Mouse (Mus musculus) CD4-positive helper T cell, adult 2 months (primary cell): ENCODE results near the gene Spata13.

Source experiments
- DNase-seq: peaks from one replicate; pipeline ENCODE4 v3.0.0-alpha.2; 2012; ENCODE audit warnings: low read depth, missing footprints, low spot score

The Spata13 gene

DNA sequence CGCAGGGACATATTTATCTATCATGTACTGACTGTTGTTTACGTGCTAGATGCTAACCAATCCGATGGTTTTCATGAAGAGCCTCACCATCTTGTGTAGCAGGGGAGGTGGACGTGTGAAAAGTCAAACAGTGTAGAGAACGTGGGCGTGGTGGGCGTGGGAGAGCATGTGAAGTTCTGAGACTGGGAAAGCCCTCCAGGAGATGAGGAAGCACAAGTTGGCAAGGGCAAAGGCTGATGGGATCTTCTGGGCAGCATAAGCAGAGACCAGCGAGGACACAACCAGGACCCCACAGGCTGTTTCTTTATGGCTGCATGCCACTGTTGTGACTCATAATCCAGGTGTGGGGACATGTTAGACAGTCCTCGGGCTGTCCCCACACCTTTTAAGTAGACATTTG, 5.4 kb downstream of the Spata13 start:
- no peak for DNase-seq

DNA sequence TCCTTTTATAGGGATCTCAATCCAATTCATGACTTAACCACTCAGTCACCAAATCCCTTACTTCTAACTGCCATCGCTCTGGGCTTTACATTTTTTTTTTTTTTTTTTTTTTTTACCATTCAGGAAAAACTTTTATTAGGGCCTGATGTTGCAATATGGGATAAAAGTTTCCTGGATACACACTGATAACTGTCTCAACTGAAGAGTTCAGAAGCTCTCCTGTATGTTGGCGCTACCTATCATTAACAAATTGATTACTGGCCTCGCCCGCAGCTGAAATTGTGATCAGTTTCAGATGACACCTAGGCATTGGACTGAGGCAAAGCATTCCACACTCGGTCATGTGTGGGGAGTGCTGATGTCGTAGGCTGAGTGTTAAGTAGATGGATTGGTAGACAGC, 7.3 kb downstream of the Spata13 start:
- DNase-seq: no peak

DNA sequence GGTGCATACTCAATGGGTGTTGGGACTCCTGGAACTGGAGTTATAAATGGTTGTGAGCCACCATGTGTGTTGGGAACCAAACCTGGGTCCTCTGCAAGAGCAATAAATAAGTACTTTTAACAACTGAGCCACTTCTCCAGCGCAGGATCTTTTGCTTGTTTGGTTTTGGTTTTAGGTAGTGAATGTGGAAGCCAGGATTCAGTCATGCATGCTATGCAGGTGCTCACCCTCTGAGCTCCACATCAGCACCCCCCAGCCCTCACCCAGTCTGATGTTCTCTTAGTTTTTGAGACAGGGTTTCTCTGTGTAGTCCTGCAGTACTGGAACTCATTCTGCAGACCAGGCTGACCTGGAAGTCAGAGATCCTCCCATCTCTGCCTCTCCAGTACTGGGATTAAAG, 8.3 kb downstream of the Spata13 start:
- no peak for DNase-seq

DNA sequence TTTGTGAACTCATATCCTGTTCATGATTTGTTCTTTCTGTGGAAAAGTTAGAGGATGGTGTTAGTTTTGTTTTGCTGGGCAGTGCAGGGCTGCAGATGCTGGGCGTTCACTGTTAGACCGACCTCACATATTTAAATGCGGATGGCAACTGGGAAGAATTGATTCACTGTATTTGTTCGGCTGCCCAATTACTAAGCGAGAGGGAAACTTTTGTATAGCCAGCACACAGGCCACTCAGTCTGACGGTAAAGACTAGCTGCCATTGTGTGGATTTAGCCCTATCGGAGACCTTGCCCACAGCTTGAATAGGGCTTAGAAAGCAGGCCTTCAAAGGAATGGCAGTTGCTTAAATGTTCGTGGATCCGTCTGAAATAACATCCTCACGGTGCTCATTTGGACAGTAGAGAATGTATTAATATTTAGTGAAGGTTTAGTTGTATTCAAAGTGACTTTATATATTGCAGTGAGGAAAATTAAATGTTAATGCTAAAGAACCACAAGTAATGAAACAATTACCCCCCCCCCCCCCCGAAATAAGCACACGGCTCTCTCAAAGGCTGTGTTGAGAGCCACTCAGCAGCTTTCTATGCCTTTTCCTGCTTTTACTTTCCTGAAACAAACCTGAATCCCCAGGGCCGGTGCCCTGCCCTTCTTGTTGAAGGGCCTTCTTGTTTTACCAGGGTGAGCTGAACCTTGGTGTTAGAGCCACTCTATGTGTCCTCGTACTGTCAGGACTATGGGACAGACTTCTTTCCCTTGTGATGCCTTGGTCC, 9.5 kb downstream of the Spata13 start:
- DNase-seq: no peak

DNA sequence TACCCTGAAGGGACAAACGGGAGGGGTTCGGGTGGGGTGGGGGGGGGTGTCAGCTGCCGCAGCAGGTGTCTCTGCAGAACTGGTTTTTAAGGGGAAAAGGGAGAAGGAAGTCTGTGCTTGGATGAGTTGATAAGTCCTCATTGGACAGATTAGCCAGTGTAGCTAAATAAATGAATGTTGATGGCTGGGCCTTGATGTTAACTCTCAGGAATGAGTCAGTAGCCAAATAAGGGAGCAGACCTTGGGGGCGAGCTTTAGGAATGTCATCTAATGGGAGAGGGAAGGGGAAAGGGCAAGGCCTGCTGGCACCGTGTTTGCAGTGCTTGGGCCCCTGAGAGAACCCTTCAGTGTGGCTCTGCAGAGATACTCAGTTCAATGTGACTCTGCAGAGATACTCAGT, 12.6 kb downstream of the Spata13 start:
- DNase-seq: no peak

DNA sequence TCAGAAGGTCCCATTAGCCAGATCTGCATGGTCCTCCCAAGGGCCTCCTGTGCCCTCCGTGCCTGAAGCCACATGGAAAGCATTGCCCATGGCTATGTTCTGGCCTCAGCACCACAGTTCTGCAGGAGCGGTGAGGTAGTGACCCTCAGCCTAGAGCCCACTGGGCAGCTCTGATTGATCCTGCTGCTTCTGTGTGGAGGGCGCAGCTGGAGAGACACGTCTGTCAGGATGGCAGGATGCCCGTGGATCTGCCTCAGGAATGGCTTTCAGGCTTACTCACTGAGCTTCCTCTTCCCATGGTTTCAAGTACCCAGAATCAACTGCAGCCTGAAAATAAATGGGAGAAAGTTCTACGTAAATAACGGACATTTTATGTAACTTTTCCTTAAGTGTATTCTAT, 14.1 kb downstream of the Spata13 start:
- DNase-seq: no peak

DNA sequence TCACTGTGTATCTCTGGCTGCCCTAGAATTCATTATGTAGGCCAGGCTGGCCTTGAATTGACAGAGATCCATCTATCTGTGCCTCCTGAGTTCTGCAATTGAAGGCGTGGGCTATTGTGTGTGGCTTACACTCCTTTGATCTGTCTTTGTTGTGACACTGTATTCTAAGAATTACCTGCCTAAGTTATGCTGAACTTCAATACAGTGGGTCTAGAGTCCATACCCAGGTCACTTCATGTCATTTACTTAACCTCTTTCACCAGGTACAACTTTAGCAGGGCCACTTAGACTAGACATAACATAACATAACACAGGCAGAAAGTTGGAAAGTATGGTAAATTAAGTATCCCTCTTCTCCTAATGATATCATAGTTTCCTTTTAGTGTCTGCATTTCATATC, 15.2 kb downstream of the Spata13 start:
- DNase-seq: no peak

DNA sequence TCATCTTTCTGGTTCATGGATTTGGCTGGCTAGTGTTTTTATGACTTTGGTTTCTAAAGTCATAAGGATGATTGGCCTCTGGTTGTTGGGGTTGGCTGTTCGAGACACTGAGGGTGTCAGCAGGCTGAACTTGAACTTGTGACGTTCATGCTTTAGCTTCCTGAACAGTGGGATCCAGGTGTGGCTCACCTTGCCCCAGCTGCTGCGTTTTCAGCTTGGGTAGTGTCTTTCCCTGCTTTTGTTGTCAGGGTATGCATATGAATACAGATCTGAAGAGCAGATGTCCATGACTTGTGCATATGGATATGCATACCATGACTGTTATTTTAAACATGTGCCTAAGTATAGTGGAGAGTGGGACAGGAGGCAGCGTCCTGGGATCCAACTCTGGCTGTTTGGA, 19.4 kb downstream of the Spata13 start:
- DNase-seq: no peak

DNA sequence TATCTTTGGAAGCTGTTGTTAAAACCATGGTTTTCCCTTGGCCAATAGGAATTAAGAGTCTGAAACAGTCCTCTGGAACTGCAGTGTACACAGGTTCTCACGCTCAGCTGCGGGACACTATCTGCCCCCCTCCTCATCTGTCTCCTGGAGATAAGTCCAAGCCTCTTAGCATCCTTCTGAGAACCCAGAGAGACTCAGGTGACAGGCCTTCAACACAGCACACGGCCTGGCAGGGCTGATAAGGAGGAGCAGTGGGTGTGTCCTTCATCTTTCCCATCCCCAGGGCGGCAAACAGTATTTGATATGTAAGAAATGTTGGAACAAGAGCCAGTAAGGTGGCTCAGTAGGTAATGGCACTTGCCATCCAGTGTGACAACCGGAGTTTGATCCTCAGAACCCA, 20.2 kb downstream of the Spata13 start:
- no peak for DNase-seq

DNA sequence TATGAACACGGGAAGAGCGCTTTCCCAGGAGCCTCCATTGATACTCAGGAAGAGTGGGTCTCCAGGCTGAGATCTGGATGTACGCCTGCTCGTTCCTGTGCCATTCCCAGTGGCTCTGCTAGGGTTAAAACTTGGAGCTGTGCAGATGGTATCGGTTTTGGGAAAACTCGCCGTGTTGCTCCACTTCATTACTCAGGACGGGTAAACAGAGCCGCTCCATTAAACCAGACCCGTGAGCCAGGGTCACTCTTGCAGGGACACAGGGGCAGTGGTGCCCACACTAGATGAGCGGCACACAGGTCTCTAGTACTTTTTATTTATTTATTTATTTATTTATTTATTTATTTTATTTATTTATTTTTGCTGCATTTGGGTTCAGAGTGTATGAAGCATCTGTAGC, 20.9 kb downstream of the Spata13 start:
- DNase-seq: no peak

DNA sequence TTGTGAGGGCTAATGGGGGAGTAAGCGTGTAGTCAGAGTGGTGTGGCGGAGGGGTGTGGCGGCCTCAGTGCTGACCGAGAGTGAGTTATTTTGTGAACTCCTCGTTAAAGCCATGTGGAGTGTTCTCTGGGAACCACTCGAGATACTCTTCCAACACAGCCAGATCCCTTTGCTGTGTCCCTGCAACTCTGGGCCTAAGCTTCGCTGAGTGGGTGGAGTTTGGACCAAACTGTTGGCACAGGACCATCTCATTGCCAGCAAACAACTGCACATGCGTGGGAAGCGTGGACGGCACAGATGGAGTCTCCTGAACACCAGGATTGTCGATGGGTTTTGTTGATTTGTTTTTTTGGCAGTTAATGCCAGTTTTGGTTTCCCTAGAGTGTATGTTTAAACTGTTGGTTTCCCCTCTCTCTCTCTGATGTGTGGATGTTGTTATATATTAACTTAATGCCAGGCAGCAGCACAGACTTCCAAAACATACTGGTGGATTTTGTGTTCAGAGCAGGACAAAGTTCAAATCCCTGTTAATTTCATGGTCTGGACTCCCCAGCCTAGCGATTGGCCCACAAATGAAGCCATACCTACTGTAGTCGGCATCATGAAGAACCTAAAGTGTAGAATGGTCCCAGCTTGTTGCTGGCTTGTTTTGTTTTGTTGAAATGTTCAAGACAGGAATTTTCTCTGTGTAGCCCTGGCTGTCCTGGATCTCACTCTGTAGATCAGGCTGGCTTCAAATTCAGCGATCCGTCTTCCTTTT, 22.3 kb downstream of the Spata13 start:
- DNase-seq: no peak

DNA sequence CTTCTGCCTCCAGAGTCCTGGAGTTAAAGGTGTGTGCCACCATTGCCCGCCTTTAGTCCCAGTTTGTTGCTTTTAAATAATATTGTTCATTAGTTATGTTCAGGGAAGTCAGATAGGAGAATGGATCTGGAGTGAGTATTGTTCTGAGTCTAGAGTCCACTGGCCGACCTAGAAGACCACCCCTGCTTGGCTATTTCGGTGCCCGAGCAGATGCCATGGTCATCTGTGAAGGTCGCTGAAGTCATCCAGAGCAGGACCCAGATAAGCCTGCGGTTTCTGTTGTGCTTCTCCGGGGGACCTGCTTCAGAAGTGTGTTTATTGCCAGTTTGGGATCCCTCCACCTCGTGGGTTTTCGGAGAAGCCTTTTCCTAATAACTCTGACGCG, 22.9 kb downstream of the Spata13 start:
- DNase-seq: no peak

DNA sequence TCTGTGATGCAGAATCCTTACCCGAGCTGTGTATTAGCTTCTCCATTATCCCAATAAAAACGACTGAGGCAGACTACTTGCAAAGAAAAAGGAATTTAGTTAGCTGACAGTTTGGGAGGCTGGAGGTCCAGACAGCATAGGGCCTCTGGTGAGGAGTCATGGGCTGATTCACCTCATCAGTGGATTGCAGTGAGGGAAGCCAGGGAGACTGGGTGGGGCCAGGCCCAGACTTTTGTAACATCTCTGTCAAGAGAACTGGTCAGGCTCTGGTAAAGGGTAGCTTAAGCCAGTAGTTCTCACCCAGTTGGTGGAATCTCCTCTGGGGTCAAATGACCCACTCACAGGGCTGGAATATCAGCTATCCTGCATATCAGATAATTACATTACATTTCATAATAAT, 24.1 kb downstream of the Spata13 start:
- DNase-seq: no peak

DNA sequence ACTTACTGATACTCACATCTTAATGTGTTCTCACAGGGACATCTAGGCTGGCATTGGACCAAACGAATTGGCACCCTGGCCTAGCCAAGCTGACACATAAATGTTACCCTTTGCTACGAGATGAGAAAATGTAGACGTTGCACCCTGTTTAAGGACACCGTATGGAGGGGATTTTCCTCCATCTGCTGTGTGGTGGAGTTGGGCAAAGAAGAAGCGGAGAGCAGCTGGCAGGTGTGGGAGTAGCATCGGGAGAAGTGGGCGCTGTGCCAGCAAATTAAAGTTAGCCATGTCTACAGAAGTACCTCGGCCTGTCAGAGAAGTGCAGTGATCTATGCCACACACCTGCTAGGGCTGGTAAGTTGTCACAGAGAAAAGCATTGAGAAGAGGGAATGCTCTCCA, 25.7 kb downstream of the Spata13 start:
- DNase-seq: no peak

DNA sequence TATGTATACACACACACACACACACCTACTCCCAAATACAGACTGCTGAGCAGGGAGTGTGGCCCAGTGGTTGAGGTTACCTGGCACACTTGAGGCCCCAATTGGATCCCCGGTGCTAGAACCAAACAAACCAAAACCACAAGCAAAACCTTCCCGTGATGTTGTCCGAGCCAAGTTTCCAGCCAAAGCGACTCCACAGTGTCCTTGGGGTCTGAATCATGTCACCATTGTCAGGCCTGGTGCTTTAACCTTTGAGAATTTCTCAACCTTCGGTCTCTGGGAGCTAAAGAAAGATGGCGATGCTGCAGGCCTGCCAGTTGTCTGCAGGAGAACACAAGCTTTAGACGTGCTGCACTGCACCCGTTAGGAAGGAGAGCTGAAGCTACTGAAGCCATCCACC, 26.8 kb downstream of the Spata13 start:
- DNase-seq: no peak

DNA sequence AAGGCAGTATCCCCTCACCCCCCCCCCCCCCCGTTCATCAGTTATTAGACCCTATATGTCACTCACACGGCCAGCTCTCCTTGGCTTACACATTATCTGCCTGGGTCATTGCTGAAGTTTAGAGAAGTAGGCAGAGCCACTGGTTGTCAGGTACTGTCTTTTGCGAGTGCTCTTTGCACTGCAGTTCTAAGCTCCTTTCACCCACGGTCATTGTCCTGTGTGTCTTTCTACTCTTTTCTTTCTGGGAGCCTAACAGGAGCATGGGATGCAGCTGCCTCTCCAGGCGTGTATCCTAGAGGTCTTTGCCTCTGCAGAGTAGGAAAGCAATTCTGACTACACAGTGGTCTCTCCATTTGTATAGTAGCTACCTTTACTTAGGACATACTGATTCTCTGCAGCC, 27.5 kb downstream of the Spata13 start:
- DNase-seq: no peak

DNA sequence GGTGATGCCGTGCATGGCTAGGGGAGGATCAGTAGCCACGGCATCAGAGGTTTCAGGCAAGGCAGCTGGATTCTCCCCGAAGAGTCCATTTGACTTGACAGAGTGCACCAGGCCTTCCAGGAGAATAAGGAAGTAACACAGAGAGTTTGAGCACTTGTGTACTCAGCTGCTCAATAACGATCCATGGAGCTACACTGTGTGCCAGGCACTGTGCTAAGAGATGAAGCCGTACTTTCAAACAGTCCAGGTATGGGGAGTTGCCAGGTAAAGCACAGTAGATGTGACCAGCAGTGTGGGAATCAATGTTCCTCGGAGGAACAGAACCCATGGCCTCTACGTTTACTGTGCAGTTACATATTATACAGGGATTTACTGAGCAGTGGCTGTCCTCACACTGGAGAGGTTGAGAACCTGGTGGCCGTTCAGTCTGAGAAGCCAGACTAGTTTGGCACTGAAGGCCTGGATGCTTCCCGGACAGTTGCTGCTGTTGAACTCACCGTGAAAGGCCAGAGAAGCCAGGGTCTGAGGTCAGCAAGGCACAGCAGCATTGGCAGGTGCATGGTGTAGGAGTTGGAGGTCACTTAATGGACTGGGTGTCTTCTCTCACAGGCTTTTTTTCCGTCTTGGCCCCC, 29.6 kb downstream of the Spata13 start:
- DNase-seq: no peak

DNA sequence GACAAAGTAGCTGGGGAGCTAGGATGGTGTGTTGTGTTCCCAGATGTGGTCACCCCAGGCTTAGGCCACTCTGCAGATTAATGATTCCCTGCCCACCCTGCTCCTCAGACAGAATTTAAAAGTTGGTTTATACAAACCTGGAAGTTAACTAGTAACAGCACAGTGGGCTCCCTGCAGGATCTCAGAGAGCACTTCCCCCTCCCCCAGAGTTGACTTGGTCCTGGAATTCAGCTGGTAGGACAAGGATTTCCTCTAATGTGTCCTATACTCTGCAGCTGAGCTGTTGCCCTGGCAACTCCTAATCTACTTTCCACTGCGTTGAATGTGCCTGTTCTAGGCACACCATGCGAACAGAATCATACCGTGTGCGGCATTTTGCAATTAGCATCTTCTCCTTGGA, 30.8 kb downstream of the Spata13 start:
- DNase-seq: no peak

DNA sequence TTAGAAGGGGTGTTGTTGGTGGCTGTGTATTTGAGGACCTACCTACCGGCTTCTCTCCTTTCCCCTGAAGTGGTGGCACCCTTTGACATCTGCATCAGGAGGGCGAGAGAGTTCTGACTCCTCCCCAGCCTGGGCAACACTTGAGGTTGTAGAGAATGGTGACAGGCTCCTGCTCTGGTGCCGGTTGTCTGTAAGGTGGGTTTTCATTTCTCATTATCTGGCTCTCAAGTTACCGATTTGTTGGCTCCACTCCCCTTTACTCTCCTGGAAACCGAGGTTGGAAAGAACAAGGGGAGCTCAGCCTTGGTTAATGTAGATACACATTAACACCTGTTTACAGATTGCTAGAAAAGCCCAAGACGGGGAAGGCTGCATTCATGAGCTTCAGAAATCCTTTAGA, 31.5 kb downstream of the Spata13 start:
- DNase-seq: no peak

DNA sequence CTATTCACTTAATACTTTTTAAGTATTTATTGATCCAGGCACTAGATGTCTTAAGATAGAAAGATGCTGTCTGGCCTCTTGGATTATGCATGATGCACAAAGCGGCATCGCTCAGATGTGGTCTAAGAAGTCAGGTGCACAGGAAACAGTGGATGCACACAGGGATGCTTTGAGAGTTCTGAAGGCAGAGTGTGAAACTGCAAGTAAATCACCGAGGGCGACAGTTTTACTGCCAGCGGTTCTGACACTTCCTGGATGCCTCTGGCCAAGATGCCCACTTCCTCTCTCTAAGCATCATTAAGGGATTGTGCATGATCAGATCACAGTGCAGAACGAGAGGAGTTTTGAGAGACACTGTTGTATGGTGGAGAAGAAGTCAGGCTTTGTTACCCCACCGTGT, 32.5 kb downstream of the Spata13 start:
- peak; percentile 66 for DNase-seq

DNA sequence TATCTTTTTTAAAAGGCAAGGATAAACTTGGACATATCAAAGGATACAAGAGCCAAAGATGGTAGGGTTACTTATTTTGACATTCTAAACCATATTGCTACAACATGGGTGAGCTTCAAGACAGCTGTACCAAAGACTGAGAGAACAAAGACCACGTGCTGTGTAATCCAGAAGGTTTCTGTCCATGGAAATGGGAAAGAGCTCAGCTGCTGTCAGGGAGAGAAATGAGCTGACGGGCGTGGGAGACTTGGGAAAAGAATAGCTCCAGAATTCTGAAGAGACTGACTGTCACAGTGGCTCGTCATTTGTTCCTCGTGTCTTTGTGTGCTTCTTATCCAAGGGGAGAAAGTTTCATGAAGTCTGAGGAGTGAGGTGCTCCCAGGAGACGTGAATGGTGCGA, 36.4 kb downstream of the Spata13 start:
- no peak for DNase-seq

DNA sequence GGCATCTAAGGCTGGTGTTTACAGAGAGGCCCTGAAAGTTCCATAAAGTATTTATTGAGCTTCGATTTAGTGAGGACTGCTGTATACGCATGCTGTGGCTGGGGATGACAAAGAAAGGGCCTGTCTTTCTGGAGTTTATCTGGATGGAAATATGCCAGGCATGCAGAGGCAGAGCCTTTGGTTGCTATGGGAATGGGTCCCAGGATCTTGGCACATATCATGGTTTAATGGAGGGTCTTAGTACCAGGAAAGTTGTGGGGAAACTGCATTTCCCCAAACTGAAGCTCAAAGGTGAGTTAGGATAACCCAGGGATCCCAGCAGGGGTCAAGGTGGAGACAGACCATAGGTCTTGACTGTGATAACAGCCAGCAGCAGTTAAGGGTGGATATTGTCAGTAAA, 37.7 kb downstream of the Spata13 start:
- no peak for DNase-seq

DNA sequence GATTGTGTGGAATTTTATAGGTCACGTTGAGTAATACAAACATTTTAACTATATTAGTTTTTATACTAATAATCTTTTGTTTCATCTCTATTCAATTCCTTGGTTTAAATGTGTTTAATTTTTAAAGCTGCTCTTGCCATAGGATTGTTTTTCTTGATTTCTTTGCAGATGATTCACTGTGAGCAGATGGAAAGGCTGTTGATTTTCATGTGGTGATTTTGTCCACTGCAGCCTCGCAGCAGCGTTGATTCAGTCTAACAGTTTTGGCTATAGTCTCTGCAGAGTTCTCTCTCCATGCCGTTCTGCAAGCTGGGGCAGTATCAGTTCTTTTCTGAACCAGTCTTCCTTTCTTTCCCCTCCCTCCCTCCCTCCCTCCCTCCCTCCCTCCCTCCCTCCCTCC, 41.9 kb downstream of the Spata13 start:
- no peak for DNase-seq
